Mouse (Mus musculus) lung, postnatal 25 days (tissue): ENCODE measurements around the gene Man1c1.

Source experiments
- DNase-seq: peaks from one replicate; pipeline ENCODE4 v3.0.0; 2022; ENCODE audit warnings: low spot score

Gene Man1c1

DNA sequence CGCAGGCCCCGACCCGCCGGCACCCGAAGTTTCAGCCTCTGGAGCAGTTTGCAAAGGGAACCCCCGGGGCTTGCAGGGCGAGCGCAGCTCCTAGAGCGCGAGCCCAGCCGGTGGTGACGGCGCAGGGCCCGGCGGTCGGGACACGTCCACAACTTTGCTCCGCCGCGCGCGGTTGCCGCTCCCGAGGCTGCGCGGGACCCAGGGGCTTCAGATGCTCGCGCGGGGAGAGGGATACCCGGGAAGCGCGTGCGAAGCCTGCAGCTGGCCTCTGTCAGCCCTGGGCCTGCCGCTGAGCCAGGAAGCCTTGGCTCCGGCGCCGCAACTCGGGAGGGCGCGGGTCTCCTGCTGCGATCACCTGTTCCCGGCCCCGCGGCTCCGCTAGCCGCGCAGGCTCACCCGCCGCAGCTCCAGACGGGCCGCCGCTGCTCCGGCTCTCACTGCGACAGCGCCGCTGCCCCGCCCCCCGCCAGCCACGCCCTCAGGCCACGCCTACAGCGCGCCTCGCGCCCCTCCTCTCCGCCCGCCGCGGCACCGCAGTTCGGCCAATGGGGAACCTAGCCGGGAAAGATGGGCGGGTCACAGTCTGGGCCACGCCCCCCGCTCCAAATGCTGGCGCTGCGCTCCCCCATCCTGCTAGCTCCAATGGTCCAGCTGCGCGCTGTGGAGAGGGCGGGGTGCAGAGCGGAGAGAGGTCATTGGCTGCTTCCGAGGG lies at the start of gene Man1c1:
Gene Man1c1, minus strand, starts transcription at position 456 of the 712 bp plus-strand sequence.
- peak; percentile 98 for DNase-seq

DNA sequence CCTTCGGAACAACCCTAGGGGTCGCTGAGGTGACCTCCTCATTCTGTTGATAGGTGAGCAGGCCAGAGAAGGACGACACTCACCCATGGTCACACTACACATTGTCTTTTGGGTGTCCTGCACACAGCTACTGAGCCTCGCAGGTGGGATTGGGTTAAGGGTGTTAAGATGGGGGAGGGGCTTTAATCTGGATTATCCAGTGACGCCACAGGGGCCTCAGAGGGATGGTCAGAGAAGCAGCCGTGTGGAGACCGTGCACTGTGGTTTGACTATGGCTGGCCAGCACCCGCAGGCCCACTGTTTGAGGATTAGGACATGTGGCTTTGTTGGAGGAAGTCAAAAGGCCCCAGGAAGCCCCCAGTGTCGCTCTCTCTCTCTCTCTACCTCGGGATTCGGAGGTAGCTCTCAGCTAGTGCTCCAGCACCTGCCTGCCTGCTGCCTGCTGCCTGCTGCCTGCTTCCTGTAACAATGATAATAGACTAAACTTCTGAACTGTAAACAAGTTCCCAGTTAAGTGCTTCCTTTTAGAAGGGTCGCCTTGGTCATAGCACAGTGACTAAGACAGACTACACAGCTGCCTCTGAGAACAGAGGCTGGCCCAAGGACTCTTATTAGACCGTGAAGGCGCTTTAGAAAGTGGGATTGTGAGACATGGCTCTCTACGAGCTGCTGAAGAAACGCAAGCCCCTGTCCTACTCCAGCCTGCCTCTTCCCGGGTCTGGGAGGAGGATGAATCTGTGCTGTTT lies 49.6 kb upstream of the Man1c1 start:
- no peak for DNase-seq

DNA sequence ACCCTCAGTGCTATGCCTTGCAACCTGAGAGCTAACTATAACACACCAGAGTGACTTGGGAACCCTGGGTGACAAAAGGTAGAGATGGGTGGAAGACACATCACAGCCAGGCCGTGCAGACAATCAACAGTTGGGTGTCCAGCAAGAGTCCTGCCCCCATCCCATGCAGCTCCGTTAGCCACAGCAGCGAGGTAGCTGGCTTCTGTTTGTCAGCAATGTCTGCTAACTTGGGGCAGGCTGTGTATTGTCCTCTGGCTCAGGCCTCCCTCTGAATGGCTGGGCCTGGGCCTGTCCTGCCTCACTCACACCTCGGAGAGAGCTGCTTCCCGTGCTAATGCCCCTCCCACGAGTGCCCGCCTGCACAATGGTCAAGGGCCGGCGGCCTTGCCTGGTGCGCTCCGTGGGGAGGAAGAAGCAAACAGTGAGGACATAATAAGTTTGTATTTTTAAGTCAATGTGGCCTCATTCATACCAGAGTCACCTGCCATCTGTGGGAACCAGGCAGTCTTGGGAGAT lies 48.9 kb upstream of the Man1c1 start:
- no peak for DNase-seq

DNA sequence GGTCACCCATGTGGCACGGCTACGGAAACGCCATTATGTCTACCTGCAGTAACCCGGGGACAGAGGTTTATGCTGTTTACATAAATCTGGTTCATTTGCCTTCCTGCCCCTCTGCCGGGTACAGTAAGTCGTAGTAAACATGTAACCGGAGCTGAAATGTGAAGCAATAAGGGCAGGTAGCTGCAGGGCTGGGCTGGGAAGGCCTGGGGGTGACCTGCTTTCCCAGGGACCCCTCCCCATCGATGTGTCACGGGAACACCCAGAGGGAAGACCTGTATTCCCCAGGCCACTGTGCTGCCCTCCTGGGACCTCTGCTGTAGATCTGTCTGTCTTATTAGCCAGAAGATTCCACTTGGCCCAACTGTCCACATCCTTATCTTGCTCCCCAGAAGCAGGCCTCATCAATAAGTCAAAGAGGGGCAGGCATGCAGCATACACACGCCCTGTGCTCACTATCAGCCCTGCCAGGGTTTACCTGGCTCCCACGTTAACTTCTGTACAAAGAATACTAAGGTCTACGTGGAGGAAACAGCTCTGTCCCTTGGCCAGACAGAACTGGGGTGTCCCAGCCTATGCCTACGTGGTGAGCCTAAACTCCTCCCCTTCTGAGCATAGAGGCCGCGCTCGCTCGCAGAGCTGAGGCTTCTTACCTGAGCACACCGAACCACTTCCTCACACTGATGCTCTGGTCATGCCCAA lies 47.7 kb upstream of the Man1c1 start:
- no peak for DNase-seq

DNA sequence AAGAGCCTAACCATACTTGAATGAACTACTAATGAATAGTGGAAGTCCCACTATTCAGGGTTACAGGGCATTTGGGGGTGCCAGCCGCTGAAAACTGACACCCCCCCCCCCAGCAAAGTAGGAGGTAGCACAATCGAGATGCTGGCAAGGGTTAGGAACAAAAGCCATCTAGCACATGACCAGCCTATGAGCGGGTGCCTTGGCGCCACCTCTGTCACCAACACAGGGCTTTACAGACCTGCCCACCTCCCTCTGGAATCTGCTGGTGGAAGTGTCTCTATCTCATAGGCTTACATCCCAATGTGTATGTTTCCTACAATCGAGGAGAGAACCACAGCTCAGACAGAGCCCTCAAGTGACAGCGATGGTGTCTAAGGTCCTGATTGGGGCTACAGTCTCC lies 46.7 kb upstream of the Man1c1 start:
- no peak for DNase-seq

DNA sequence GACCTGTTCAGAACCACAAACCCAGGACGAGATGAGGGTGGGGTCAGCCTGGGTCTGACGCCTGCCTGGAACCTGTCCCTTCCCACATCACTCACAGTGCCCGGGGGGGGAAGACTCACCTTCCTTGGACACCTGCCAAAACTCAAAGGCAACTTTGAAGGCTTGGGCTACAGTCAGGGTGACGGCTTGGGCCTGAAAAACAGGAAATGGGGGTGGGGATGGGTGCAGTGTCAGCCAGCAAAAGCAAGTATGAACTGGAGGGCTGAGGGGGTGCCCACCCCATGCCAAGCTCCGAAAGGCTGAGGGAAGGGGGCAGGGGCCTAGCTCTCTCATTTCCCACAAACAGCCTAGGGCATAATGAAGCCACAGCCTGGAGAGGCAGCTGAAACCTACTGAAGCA lies 46.2 kb upstream of the Man1c1 start:
- peak; percentile 66 for DNase-seq

DNA sequence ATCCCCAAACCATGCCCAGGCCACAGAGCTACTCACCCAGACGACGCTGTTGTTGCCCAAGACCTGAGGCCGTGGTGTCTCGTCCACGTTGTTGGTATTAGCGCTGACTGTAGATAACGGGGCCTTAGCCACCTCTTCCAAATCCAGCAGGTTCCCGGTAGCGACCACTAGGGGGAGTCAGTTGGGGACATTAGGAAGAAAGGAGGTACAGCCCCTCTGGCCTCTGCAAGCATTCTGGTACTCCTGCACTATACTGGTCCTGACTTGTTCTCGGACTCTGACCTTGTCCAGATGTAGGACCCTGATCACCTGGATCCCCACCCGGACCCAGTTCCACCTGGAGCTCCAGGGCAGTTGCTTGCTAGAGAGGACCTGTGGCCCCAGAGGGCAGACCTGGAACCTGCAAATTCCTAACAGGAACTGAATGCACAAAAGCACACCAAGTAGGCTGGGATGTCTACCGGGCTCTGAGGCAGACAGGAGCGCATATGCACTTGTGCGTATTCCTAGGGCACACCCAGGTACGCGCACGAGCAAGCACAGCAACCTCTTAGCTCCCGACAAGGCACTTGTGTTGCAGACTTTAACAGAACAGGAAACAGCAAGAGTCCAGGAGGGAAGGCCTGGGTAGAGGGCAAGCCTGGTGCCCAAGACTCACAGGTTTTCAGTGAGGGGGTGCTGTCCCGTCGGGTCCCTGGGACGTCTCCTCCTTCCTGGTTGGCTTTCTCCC lies 45.4 kb upstream of the Man1c1 start:
- no peak for DNase-seq

DNA sequence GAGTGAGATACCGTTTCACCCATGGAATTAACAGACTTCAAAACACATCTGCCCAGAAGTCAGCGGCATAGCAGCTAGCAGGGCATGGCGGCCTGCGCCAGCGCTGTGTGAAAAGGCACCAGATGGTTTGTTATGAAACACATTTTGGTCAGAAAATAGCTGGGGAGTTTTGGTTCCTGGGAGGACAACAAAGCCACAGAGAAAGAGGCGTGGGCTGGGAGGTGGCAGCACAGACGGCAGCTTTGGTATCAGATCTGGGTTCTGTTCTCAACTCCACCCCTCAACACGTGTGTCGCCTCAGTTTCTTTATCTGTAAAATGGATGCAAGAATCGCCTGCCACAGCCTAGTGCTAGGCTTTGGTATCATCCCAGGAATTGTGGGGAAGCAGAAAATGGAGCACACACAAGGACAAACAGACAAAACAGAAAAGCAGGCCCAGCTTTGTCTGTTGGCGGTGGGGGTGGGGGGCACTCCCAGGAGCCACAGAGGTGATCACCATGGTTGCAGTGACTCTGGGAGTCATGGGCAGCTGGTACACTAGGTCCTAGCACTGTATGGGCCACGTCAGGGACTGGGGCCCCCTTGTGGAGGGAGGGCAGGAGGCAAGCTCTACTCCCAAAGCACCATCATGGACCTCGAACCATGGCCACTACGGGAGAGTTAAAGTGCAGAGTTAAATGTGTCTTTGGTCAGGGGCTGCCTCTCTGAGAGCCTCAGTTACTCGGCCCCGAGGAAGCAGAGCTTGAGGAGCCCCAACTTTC lies 42.0 kb upstream of the Man1c1 start:
- no peak for DNase-seq

DNA sequence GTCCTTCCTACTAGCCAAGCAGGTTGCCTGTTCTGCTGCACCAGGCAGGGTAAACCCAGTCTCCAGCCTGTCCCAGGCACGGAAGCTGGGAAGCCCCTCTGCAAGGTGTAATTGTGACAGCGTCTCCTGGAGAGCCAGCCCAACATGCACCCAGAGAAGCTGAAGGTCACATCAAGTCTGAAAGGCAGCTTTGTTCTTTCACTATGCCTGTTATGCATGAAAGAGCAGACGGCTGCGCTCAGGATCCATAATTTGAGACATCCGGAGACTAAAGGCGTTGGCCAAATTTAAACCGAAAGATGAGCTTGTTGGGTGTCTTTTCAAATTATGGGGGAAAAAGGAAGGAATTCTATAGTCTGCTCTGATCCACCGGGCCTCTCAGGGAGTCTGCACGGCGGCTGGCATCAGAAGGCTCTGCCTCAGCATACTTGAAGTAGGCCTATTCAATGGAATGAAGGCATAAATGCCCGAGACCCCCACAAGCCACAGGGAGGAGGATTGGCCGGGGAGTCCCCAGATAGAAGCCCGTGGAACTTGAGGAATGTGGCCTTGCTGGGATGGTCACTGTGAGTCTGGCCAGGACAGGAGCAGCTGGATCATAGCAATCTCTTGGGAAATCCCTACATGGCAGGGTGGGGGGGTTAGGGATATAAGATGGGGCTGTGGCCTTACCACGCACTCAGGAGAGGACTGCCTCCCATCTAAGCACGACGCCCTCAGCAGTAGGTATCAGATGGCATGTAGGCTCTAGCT lies 40.0 kb upstream of the Man1c1 start:
- no peak for DNase-seq

DNA sequence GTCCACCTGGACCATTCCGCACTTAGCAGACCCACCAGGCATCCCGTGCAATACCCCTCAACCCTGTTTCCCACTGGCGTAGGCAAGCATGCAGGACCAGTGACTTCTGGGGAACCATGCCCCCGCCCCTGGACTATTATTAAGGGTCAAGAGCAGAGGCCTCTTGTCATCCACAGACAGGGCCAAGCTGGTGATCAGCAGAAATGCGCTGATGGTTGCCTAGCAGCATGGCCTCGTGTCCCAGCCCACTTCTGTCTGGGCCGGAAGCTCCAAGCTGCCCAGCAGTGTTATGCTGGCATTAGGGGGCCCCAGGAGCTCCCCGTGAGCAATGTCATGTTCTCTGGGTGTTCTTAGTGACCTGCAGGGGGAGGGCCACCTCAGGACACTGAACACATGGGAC lies 37.9 kb upstream of the Man1c1 start:
- DNase-seq, result no peak

DNA sequence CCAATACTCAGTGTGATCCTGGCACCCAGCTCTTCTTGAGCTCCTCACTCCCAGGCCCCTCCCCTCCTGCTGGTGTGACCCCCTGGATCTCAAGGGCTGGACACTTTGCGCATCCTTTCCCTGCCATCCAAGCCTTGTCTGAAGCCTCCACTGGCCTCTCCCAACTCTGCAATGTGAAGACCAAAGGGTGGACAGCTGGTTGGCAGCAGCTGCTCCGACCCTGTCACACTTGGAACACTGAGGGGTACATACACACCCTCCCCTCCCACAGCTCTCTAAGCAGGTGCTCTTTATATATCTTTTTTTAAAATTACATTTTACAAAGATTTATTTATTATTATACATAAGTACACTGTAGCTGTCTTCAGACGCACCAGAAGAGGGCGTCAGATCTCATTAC lies 36.1 kb upstream of the Man1c1 start:
- DNase-seq, result no peak

DNA sequence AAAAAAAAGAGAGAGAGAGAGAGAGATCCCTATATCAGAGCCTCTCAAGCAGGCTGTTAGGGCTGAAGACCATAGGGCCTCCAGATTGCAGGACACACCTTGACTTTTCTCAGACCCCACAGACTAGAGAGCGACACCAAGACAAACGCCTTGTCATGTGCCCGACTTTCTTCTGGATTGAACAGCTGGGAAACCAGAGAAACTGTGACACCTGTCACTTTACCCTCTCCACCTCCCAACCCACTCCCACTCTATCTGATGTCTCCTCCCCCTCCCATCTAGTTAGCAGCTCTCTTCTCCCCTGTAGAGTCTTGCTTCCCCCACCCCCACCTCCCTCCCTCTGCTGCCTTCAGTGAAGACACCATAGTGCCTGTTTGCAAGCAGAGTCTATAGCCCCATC lies 35.4 kb upstream of the Man1c1 start:
- no peak for DNase-seq

DNA sequence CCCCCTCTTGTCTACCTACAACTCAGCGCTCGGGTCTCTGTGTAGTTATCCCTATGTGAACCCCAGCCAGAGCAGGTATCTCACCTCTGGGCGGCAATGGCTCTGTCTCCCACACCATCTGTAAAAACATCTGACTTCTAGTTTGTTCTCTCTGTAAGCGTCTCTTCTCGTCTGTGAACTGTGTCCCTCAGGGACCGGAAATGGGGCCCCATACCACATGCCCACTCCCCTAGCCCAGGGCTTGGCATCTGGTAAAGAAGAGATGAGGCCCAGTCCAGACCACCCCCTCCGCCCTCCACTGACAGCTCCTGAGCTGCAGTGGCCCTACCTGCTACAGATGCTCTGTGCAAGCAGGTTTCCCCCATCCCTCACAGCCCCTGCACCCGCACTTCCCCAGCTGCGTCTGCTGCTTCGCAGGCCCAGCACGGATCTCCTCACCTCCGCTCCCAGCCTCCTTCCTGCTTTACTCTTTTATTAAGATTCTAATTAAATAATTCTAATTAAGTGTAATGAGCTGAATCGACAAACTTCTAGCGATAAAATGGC lies 33.3 kb upstream of the Man1c1 start:
- no peak for DNase-seq

DNA sequence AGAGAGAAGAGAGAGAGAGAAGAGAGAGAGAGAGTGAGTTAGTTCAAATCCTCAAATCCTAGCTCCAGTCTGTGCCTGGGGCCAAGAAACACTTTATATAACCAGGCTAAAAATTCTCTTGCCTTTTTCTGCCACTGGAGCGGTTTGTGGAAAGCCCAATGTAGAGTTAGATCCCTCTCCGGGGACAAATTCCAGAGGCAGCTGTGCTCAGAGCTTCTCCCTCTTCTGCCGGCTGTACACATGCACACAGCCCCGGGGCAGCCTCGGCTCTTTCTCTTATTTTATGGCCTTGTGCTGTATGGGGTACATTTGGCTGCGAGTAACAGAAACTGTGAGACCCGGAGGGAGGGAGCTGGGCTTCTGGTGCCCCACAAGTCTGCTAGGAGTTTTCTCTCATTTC lies 32.1 kb upstream of the Man1c1 start:
- DNase-seq, result no peak

DNA sequence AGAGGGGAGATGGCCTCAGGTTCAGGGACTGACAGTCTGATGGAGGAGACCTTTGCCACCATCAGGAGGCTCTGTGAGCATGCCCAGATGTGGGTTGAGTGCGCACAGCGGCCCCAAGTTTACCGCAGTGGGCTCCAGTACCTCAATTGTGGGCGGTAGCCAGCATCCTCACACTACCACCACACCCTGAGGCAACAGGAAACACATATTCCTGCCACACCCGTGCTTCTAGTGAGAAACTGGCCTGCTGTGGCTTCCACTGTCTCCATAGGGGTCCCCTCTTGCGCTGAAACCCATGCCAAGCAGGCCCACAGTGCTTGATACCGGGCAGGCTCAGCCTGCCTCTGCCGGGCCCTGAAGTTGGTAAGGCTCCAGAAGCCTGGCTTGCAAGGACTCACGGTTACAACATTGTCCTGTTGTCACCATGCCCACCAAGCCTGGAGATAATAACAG lies 30.6 kb upstream of the Man1c1 start:
- DNase-seq, result peak; percentile 69

DNA sequence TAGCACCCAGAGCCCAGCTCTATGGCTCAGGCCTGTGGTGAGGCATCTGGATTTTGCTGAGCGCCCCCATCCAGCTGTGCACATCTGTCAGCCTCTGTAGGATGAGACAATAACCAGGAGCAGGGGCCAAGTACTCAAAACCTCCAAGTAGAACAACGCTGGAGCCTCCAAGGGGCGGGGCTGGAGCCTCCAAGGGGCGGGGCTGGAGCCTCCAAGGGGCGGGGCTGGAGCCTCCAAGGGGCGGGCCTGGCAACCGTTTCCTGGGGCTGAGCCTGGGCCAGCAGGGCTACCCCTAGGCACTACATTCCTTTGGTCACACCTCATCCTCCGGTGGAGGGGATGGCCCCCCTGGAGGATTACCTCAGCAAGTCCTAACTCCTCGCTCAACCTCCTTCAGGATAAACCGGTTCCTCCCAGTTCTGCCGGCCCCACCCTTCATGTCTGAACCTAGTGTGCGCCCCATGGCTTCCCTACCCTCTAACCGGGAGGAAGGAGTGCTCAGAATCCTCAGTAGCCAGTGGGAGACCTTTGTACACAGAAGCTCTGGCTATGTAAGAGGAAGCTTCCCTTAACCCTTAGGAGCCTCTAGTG lies 30.0 kb upstream of the Man1c1 start:
- DNase-seq, result peak; percentile 69

DNA sequence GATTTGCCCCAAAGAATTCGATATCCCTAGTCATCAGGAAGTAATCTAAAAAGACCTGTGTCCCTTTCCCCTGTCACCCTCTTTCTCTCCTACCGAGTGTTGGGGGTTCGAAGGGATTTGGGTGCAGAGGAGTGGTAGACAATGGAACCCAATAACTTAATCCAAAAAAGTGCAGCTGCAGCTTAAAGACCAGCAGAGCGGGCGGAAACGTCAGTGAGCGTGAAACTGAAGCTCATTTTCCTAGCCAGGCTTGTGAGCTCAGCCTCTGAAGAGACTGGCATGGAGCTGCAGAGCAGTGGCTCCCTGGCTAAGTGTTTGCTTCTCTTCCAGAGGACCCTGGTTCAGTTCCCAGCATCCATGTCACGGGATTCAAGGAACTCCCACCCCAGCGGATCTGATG lies 29.3 kb upstream of the Man1c1 start:
- no peak for DNase-seq

DNA sequence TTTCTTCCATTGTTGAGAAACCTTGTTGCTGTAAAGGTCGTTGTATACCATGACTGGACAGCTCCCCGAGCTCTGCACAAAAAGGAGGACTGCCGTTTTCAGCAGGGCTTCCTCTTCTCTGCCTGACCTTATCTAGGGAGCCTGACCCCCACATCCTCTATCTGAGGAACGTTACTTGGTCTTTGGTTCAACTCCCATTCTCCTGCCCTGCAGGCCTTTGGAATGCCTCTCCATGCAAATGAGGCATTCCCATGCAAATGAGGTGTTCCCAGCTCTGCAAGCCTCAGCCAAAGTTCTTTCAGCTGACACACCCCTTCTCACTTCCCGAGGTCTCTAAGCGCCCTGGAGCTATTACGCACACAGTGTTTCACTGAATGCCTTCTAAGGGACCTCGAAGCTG lies 26.0 kb upstream of the Man1c1 start:
- DNase-seq, result peak; percentile 32

DNA sequence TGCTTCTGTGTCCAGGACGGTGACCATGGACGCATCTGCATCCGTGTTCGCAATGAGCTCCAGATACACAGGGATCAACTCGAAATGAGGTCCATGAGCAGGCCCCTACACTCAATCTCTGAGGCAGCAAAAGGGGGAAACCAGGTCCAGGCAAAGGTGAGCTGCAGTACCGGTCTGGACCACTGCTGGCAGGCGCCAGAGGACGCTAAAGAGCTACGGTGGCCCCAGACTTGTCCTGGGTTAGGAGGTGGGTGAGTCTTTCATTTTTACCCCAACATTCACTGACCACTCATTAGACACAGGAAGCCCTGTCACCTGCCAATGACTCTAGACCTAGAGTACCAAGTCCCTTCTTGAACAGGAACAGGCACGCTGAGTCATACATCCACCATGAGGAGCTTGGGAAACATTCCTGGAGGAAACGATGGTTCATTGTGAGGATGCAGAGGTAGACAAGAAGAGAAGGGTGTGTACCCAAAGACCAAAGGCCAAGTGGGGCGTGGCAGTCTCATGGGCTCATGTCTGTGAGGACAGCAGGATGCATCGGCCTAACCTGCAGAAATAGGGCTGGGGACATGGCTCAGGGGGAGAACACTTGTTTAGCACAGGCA lies 21.8 kb upstream of the Man1c1 start:
- no peak for DNase-seq

DNA sequence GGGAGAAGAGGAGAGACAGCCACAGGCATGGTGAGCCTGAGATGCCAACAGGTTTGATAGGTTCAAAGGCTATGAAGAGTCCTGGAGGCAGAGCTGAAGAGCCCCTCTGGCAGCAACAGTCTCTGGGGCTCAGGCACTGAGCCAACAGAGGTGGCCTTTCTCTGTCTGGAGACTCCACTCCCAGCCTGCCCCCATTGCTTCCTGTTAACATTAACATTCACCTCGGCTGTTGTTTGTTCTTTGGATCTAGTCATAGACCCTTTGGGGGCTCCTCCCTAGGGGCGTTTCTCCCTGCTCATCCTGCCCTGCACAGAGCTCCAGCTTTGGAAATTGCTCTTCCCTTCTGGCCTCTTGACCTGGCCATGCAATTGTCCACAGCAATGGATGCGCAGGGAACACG lies 20.9 kb upstream of the Man1c1 start:
- no peak for DNase-seq
